In the genomic region with DNA sequence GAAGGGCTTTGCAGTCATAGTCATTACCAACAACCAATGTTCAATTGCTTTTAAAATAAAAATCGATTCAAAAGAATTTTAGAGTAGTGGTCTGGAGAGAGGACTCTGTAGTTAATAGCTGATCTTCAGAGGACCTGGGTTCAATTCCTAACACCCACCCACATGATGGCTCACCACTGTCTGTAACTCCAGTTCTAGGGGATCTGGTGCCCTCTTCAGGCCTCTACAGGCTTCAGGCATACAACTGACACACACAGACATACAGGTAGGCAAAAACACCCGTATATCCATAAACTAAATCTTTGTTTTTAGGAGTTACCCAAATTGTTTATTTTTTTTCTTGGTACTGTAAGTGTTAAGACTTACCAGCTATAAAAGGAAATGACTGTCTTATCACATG, we compare ENCODE assay signal across 11 mouse cellular contexts. TPM values are rescaled to one million over a fixed set of nuclear protein-coding genes. Genes with fewer than 3 reads are reported as not detected.
DNase-seq lines count a peak whose midpoint lies in the region; ATAC-seq and TF ChIP-seq lines count a peak whose summit lies in the region.
"Had no signal": no experiment of that assay in that cellular context is flagged by ENCODE, and none has a peak within 500 bp of the region (broad histone marks: within the 10 kb centered on the region; RNA-seq: fewer than 3 reads in every experiment).

No protein-coding gene starts in this region.

- CTCF ChIA-PET in Patski (lab: Charles Lee), result interaction anchor here (0.7 to 1.3 kb wide), 5 partner anchors 29 to 100 kb away, joined by 3 to 4 read pairs (median 3); partner anchors contain the start of gene Lpcat4

- H3K27ac ChIP-seq in forebrain, postnatal 0 days (ENCODE audit: low read depth, low read length), result no peak overlapping the region
- H3K27ac ChIP-seq in forebrain, embryonic 14.5 days (ENCODE audit: low read depth, low read length), result no peak overlapping the region
- H3K27ac ChIP-seq in liver, adult 2 months (replicated peaks; ENCODE audit: insufficient read depth, low read depth, low read length), result no peak overlapping the region
- no peak overlapping the region for H3K27ac ChIP-seq in liver, embryonic 12.5 days
- H3K27ac ChIP-seq in small intestine, adult 2 months (ENCODE audit: insufficient read depth, low read depth, low read length), result no peak overlapping the region
- H3K27ac ChIP-seq: liver, embryonic 15.5 days had no signal

- H3K36me3 ChIP-seq in forebrain, postnatal 0 days (ENCODE audit: insufficient read depth), result peaks cover 44% of the 10 kb centered on the region
- H3K36me3 ChIP-seq in forebrain, embryonic 14.5 days (ENCODE audit: control insufficient read depth, insufficient read depth, low read length), result peaks cover 30% of the 10 kb centered on the region
- H3K36me3 ChIP-seq in liver, adult 2 months (ENCODE audit: control insufficient read depth, insufficient read depth, low read length), result peaks cover 36% of the 10 kb centered on the region
- peaks cover 60% of the 10 kb centered on the region for H3K36me3 ChIP-seq in liver, embryonic 12.5 days
- peaks cover 60% of the 10 kb centered on the region for H3K36me3 ChIP-seq in small intestine, adult 2 months (ENCODE audit: control insufficient read depth, insufficient read depth, low read length)

- no peaks in the 10 kb centered on the region for H3K79me2 ChIP-seq in liver, adult 2 months (ENCODE audit: control insufficient read depth, insufficient read depth, low read length)

- H3K9me3 ChIP-seq in forebrain, postnatal 0 days (ENCODE audit: low read length), result no peaks in the 10 kb centered on the region
- H3K9me3 ChIP-seq in forebrain, embryonic 14.5 days (replicated peaks; ENCODE audit: control insufficient read depth, low read length), result no peaks in the 10 kb centered on the region
- H3K9me3 ChIP-seq in liver, embryonic 12.5 days (replicated peaks), result no peaks in the 10 kb centered on the region
- H3K9me3 ChIP-seq: liver, embryonic 15.5 days had no signal

- no peaks in the 10 kb centered on the region for H3K27me3 ChIP-seq in forebrain, postnatal 0 days (ENCODE audit: insufficient read depth, low read length)
- no peaks in the 10 kb centered on the region for H3K27me3 ChIP-seq in forebrain, embryonic 14.5 days (replicated peaks; ENCODE audit: control insufficient read depth, insufficient read depth, low read length)
- H3K27me3 ChIP-seq in liver, adult 2 months (ENCODE audit: control insufficient read depth, insufficient read depth, low read length), result no peaks in the 10 kb centered on the region
- no peaks in the 10 kb centered on the region for H3K27me3 ChIP-seq in liver, embryonic 12.5 days (replicated peaks)
- no peaks in the 10 kb centered on the region for H3K27me3 ChIP-seq in Patski
- no peaks in the 10 kb centered on the region for H3K27me3 ChIP-seq in small intestine, adult 2 months (ENCODE audit: control insufficient read depth, insufficient read depth, low read length)
- H3K27me3 ChIP-seq: liver, embryonic 15.5 days had no signal

- in situ Hi-C loops in Patski (cut with MboI; ENCODE audit: low pct_unique_long_range_greater_than_20kb), result no loop called here

- no peak overlapping the region for H3K4me3 ChIP-seq in forebrain, postnatal 0 days (ENCODE audit: low read depth, low read length)
- H3K4me3 ChIP-seq in forebrain, embryonic 14.5 days (ENCODE audit: low read depth, low read length), result no peak overlapping the region
- no peak overlapping the region for H3K4me3 ChIP-seq in liver, adult 2 months (ENCODE audit: insufficient read depth, low read depth, low read length)
- H3K4me3 ChIP-seq in liver, embryonic 12.5 days, result no peak overlapping the region
- no peak overlapping the region for H3K4me3 ChIP-seq in small intestine, adult 2 months (ENCODE audit: low read depth, low read length)
- H3K4me3 ChIP-seq: liver, embryonic 15.5 days; myocyte had no signal

- H3K9ac ChIP-seq in forebrain, postnatal 0 days, result no peak overlapping the region
- no peak overlapping the region for H3K9ac ChIP-seq in forebrain, embryonic 14.5 days (ENCODE audit: low read length)
- no peak overlapping the region for H3K9ac ChIP-seq in liver, adult 2 months (ENCODE audit: low read depth, low read length)
- H3K9ac ChIP-seq in liver, embryonic 12.5 days, result no peak overlapping the region
- H3K9ac ChIP-seq: liver, embryonic 15.5 days had no signal

- no peaks in the 10 kb centered on the region for H3K4me1 ChIP-seq in forebrain, postnatal 0 days (ENCODE audit: insufficient read depth)
- no peaks in the 10 kb centered on the region for H3K4me1 ChIP-seq in forebrain, embryonic 14.5 days (ENCODE audit: control insufficient read depth, insufficient read depth, low read length)
- no peaks in the 10 kb centered on the region for H3K4me1 ChIP-seq in liver, adult 2 months (ENCODE audit: control insufficient read depth, insufficient read depth, low read length)
- no peaks in the 10 kb centered on the region for H3K4me1 ChIP-seq in liver, embryonic 12.5 days
- no peaks in the 10 kb centered on the region for H3K4me1 ChIP-seq in small intestine, adult 2 months (ENCODE audit: control insufficient read depth, insufficient read depth, insufficient read length, low read length)
- H3K4me1 ChIP-seq: liver, embryonic 15.5 days had no signal

- TF ChIP-seq CTCF in forebrain, postnatal 0 days (IDR thresholded peaks at IDR 0.05; ENCODE audit: low read depth), result peak; percentile 41; the same call in 1 of the 2 replicates
- peak; percentile 22; the same call in 1 of the 2 replicates for TF ChIP-seq CTCF in liver, adult 2 months (IDR thresholded peaks at IDR 0.05; ENCODE audit: low read depth, low read length)
- peak; percentile 45 for TF ChIP-seq CTCF in Patski (IDR thresholded peaks at IDR 0.05)
- TF ChIP-seq CTCF in small intestine, adult 2 months (IDR thresholded peaks at IDR 0.05; ENCODE audit: extremely low read depth, insufficient read length, insufficient replicate concordance, low read depth, low read length), result peak; percentile 38; the same call in 1 of the 2 replicates

- ATAC-seq in forebrain, postnatal 0 days, result no peak
- no peak for ATAC-seq in forebrain, embryonic 14.5 days
- no peak for ATAC-seq in liver, embryonic 12.5 days
- ATAC-seq in Patski, result no peak

- DNase-seq in forebrain, postnatal 0 days, result no peak
- no peak for DNase-seq in forebrain, embryonic 14.5 days (ENCODE audit: low spot score)
- peak; percentile 7 for DNase-seq in liver, adult 2 months (ENCODE audit: extremely low read depth, low read depth, low spot score)
- DNase-seq in Patski (ENCODE audit: low read depth, low spot score), result no peak
- DNase-seq in urinary bladder, postnatal 10 days (ENCODE audit: low spot score), result no peak
- DNase-seq in gastrocnemius, postnatal 4 days (ENCODE audit: low spot score in 2 of 2), result no peak
- DNase-seq: gastrocnemius, postnatal 25 days had no signal

- no peak overlapping the region for H3K4me2 ChIP-seq in forebrain, postnatal 0 days (ENCODE audit: low read depth)
- H3K4me2 ChIP-seq in forebrain, embryonic 14.5 days (ENCODE audit: low read length), result no peak overlapping the region
- H3K4me2 ChIP-seq in liver, embryonic 12.5 days, result no peak overlapping the region
- H3K4me2 ChIP-seq: liver, embryonic 15.5 days had no signal

- no peak for TF ChIP-seq POLR2A in liver, adult 2 months (IDR thresholded peaks at IDR 0.05; ENCODE audit: extremely low read depth, insufficient read depth, low read length)
- no peak for TF ChIP-seq POLR2A in small intestine, adult 2 months (IDR thresholded peaks at IDR 0.05; ENCODE audit: low read depth, low read length)

- WGBS in forebrain, postnatal 0 days, result 96% methylated on average over 2 of the region's 2 CpGs
- 89% methylated on average over 2 of the region's 2 CpGs for WGBS in forebrain, embryonic 14.5 days
- WGBS in liver, adult 2 months, result 91% methylated on average over 2 of the region's 2 CpGs
- WGBS in liver, embryonic 12.5 days (ENCODE audit: insufficient replicate concordance), result 78% methylated on average over 2 of the region's 2 CpGs
- WGBS in small intestine, adult 2 months, result 75% methylated on average over 2 of the region's 2 CpGs

- POLR2A ChIA-PET in Patski (lab: Charles Lee), result no interaction called here

RNA-seq across cellular contexts. Expression of gene Emc4, which starts 28.1 kb away (rescaled TPM):
- 92.5 and 96.0 TPM in 2 replicates for total RNA-seq in forebrain, postnatal 0 days (2014; rRNA removed)
- polyA plus RNA-seq in forebrain, postnatal 0 days (2015; fragmentation: Nextera tagmentation; extraction: Ambion mirVana), result 216 and 251 TPM in 2 replicates
- polyA plus RNA-seq in forebrain, embryonic 14.5 days (2014; fragmentation: Nextera tagmentation; extraction: Ambion mirVana), result 165 and 170 TPM in 2 replicates
- 60.2 and 65.5 TPM in 2 replicates for total RNA-seq in liver, adult 2 months (2014; rRNA removed)
- 78.6 and 88.5 TPM in 2 replicates for polyA plus RNA-seq in liver, adult 2 months (2012; rRNA removed)
- 50.6 and 53.4 TPM in 2 replicates for polyA plus RNA-seq in liver, embryonic 12.5 days (2016; fragmentation: Nextera tagmentation; extraction: Ambion mirVana)
- polyA plus RNA-seq in Patski (2021), result 118 TPM
- 47.2 and 61.4 TPM in 2 replicates for polyA plus RNA-seq in small intestine, adult 2 months (2012; rRNA removed)
- total RNA-seq in gastrocnemius, postnatal 4 days (2021), result 10 to 100 TPM; 65.4 to 71.6 TPM

RNA-seq across cellular contexts. Expression of gene Katnbl1, which starts 39.3 kb away (rescaled TPM):
- total RNA-seq in forebrain, postnatal 0 days (2014; rRNA removed), result 22.2 and 23.9 TPM in 2 replicates
- polyA plus RNA-seq in forebrain, postnatal 0 days (2015; fragmentation: Nextera tagmentation; extraction: Ambion mirVana), result 22.1 and 24.3 TPM in 2 replicates
- polyA plus RNA-seq in forebrain, embryonic 14.5 days (2014; fragmentation: Nextera tagmentation; extraction: Ambion mirVana), result 48.4 and 54.5 TPM in 2 replicates
- total RNA-seq in liver, adult 2 months (2014; rRNA removed), result 3.6 and 4.2 TPM in 2 replicates
- polyA plus RNA-seq in liver, adult 2 months (2012; rRNA removed), result 0.60 and 0.93 TPM in 2 replicates
- 25.9 and 29.1 TPM in 2 replicates for polyA plus RNA-seq in liver, embryonic 12.5 days (2016; fragmentation: Nextera tagmentation; extraction: Ambion mirVana)
- polyA plus RNA-seq in Patski (2021), result 17.4 TPM
- polyA plus RNA-seq in small intestine, adult 2 months (2012; rRNA removed), result 0.06 and 0.27 TPM in 2 replicates
- total RNA-seq in gastrocnemius, postnatal 4 days (2021), result 10 to 100 TPM; 14.7 to 15.5 TPM
